Mouse (Mus musculus) ES-E14 (cell line): ENCODE data around the gene G3bp2. TPM values are rescaled to one million over a fixed set of nuclear protein-coding genes. Genes with fewer than 3 reads are reported as not detected.

Experiments
- DNase-seq: peaks from one replicate; pipeline ENCODE4 v3.0.0-alpha.2; 2013; ENCODE audit warnings: low read depth, low spot score
- H3K27ac ChIP-seq: 2 replicates; pipeline ENCODE4 v1.5.1; 2012; ENCODE audit warnings: low read depth, mild to moderate bottlenecking, low read length, moderate library complexity, mixed read lengths; ENCODE audit not compliant: poor library complexity, insufficient read depth, severe bottlenecking
- H3K36me3 ChIP-seq: 2 replicates; pipeline ENCODE4 v1.6.1; 2012; ENCODE audit warnings: mild to moderate bottlenecking, low read length, moderate library complexity, mixed read lengths; ENCODE audit not compliant: control insufficient read depth, poor library complexity, insufficient read depth, severe bottlenecking
- H3K4me1 ChIP-seq, 2 experiments: fragments of 150-350 bp in 1 of 2; sonication (generic) in 1 of 2; 2 replicates each; pipeline ENCODE4 v1.6.1; 2012; ENCODE audit warnings: low read length in 2 of 2, mild to moderate bottlenecking in 1 of 2, mixed read lengths in 1 of 2; ENCODE audit not compliant: control insufficient read depth in 2 of 2, insufficient read depth in 2 of 2, poor library complexity in 1 of 2
- H3K4me3 ChIP-seq, 2 experiments: fragments of 150-350 bp in 1 of 2; sonication (generic) in 1 of 2; 2 replicates each; pipeline ENCODE4 v1.5.1; 2012; ENCODE audit warnings: low read length in 2 of 2, low read depth in 1 of 2, mild to moderate bottlenecking in 1 of 2, mixed read lengths in 1 of 2; ENCODE audit not compliant: insufficient read depth in 1 of 2, poor library complexity in 1 of 2, severe bottlenecking in 1 of 2
- H3K9ac ChIP-seq: 2 replicates; pipeline ENCODE4 v1.6.1; 2012; ENCODE audit warnings: low read depth, mild to moderate bottlenecking, low read length, mixed read lengths; ENCODE audit not compliant: poor library complexity, insufficient read depth, severe bottlenecking
- H3K9me3 ChIP-seq: fragments of 150-350 bp; sonication (generic); 2 replicates; pipeline ENCODE4 v1.6.1; 2012; ENCODE audit warnings: low read depth, mild to moderate bottlenecking, low read length; ENCODE audit not compliant: control insufficient read depth, insufficient read depth
- CHD2 ChIP-seq: IDR thresholded peaks from 2 replicates; pipeline ENCODE4 v1.6.1; 2014; ENCODE audit warnings: mild to moderate bottlenecking, low read depth, low read length, inconsistent platforms
- HCFC1 ChIP-seq: IDR thresholded peaks from 2 replicates; pipeline ENCODE4 v1.6.1; 2012; ENCODE audit warnings: low read length, inconsistent platforms, borderline replicate concordance; ENCODE audit not compliant: insufficient read depth
- MAFK ChIP-seq: IDR thresholded peaks from 2 replicates; pipeline ENCODE4 v1.6.1; 2014; ENCODE audit warnings: mild to moderate bottlenecking, low read depth, low read length, inconsistent platforms; ENCODE audit not compliant: insufficient read depth
- ZC3H11A ChIP-seq: IDR thresholded peaks from 2 replicates; pipeline ENCODE4 v1.6.1; 2012; ENCODE audit warnings: low read depth, mild to moderate bottlenecking, inconsistent platforms, low read length, borderline replicate concordance
- ZNF384 ChIP-seq: IDR thresholded peaks from 2 replicates; pipeline ENCODE4 v1.6.1; 2012; ENCODE audit warnings: low read depth, low read length, inconsistent platforms
- in situ Hi-C, 2 experiments: fragments of 600-800 bp; cut with MboI; formaldehyde crosslinking; loops; one replicate each; pipeline ENCODE4 v1.15.1; 2025; ENCODE audit warnings: low sequenced_read_pairs in 2 of 2, inconsistent platforms in 1 of 2; ENCODE audit not compliant: unreplicated experiment in 2 of 2
- total RNA-seq: library from RNA; depleted of rRNA; stranded (reverse); fragments of 300-350 nt; gene quantifications from 2 replicates; pipeline ENCODE4 v1.2.3, GENCODE M21; 2012

The G3bp2 gene
- total RNA-seq, 1 experiment = 266 TPM

DNA sequence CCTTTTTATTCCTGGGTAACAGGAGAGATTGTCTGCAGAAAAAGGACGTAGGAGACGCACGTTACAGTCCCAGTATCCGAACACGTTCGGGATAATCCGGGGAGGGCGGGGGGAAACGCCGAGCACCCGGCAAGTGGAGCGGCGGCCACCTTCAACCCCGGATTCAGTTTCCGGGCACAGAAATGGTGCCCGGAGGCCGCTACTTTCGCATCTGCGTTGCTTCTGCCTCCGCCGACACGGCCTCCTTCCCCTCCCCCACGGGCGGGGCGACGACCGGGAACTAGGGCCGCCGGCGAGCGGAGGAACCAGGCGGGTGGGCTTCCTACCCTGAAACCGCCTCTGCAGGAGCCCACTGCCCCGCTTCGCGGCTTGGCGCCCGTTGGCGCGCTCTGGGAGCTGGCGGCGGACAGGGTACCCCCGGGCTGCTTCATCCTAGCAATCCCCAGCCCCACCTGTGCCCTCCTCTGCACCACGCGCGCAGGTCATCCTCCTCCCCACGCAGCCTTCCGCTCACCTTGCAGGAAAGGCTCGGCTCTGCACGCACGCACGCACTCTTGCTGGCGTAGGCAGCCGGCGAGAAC lies 608 bp downstream of the G3bp2 start:
- H3K4me1 ChIP-seq = peaks cover 4 to 14% of the 10 kb centered on the region in 2 experiments; a peak in 3 of 4 replicates
- no peak for DNase-seq
- TF ChIP-seq HCFC1 (no peak), ZC3H11A (no peak), MAFK (no peak), CHD2 (no peak), ZNF384 (no peak)
- H3K27ac ChIP-seq = peak overlapping the region; percentile 92
- in situ Hi-C loops = no loop called here
- H3K36me3 ChIP-seq = no peaks in the 10 kb centered on the region
- peak overlapping the region; percentile 91 to 94 for H3K4me3 ChIP-seq
- peak overlapping the region; percentile 88 for H3K9ac ChIP-seq
- H3K9me3 ChIP-seq = no peaks in the 10 kb centered on the region

DNA sequence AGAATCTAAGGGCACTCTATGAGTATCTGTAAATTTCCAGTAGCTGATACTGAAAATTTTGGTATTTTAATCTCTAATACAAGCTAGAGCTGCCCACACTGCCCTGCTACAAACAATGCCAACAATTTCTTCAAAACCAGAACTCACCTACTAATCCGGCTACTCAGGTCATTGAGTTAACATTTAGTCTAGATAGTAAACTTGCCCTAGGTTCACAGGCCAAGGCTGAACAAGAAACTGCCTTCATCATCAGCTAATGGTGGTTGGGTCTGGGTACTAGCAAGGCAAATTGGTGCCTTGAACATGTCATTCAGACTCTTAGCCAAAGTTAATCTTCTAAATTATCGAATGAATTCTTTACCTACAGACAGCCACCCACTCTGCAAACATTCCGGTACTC lies 2.2 kb downstream of the G3bp2 start:
- Histone ChIP-seq H3K27ac (no peak overlapping the region), H3K4me1 (peaks cover 4 to 14% of the 10 kb centered on the region in 2 experiments; a peak in 3 of 4 replicates), H3K9ac (peak overlapping the region; percentile 88; the same call in 1 of the 2 replicates), H3K9me3 (no peaks in the 10 kb centered on the region), H3K36me3 (no peaks in the 10 kb centered on the region; the same call in 1 of the 2 replicates), H3K4me3 (peak overlapping the region; percentile 91 to 94)
- TF ChIP-seq CHD2 (no peak), MAFK (no peak), ZC3H11A (no peak), HCFC1 (no peak), ZNF384 (no peak)
- in situ Hi-C loops = no loop called here
- no peak for DNase-seq

DNA sequence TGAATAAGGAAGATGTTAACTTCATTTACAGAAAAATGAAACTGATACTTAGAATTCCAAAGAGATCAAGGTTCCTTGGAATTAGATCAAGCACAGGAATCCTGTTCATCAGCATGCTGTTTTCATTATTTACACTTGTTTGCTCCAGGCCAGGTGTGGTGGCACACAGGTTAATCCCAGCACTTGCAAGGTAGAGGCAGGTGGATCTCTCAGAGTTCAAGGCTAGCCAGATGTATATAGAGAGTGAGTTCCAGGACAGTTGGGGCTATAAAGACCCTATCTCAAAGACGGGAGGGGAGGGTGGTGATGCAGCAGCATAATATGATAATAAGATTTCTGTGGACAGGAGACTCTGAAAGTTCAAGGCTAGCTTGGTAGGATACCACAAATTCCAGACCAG lies 3.1 kb downstream of the G3bp2 start:
- no peaks in the 10 kb centered on the region; the same call in 1 of the 2 replicates for H3K36me3 ChIP-seq
- no peak overlapping the region for H3K27ac ChIP-seq
- no peak overlapping the region; the same call in 1 of the 2 replicates for H3K9ac ChIP-seq
- no peak for DNase-seq
- in situ Hi-C loops = no loop called here
- no peak for TF ChIP-seq CHD2
- H3K9me3 ChIP-seq = no peaks in the 10 kb centered on the region
- H3K4me3 ChIP-seq = peak overlapping the region in 1 of 2 experiments; percentile 24; a peak in 2 of 4 replicates
- peaks cover 4 to 14% of the 10 kb centered on the region in 2 experiments; a peak in 3 of 4 replicates for H3K4me1 ChIP-seq

DNA sequence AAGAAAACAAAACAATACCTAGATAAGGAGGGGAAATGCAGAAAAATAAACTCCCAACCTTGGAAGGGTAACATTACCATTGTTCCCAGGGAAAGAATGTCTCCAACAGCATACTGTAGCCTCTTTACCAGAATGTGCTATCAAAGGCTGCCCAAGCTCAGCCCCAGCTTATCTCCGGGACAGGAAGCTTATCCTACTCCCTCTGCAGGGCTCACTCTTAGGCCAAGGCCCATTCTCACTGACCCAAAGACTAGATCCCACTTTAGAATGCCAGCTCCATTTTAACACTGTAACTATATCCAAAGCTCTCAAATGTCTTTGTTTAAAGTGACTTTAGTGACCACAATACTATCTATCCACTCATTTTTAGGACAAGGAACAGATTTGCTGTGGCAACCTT lies 4.2 kb downstream of the G3bp2 start:
- peak overlapping the region; percentile 45; the same call in 1 of the 2 replicates for H3K9ac ChIP-seq
- in situ Hi-C loops = no loop called here
- H3K4me1 ChIP-seq = peaks cover 2 to 10% of the 10 kb centered on the region in 2 experiments; a peak in 1 of 4 replicates
- no peak for TF ChIP-seq ZC3H11A
- TF ChIP-seq MAFK = no peak
- TF ChIP-seq ZNF384 = no peak
- no peak for TF ChIP-seq HCFC1
- no peak for TF ChIP-seq CHD2
- no peaks in the 10 kb centered on the region; the same call in 1 of the 2 replicates for H3K36me3 ChIP-seq
- no peak overlapping the region for H3K27ac ChIP-seq
- no peaks in the 10 kb centered on the region for H3K9me3 ChIP-seq
- peak overlapping the region in 1 of 2 experiments; percentile 31; a peak in 2 of 4 replicates for H3K4me3 ChIP-seq
- DNase-seq = no peak

DNA sequence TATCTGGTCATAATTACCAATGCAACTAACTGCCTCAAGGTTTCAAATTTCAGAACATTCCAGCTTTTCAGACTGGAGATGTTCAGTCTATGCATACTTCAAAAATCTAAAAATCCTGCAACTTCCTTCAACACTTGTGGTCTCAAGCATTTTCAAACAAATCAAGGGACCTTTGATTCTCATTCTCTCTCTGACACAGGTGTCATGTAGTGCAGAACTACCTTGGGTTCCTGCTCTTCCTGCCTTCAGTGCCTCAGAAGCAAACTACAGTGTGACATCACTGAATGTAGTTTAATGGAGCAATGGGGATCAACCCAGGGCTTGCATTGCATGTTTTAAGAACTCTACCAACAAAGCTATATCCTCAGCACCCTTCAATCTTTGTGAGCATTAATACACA lies 4.8 kb downstream of the G3bp2 start:
- H3K4me3 ChIP-seq = peak overlapping the region in 1 of 2 experiments; percentile 31; a peak in 1 of 4 replicates
- H3K36me3 ChIP-seq = no peaks in the 10 kb centered on the region; the same call in 1 of the 2 replicates
- no peak for TF ChIP-seq ZC3H11A
- no peak for TF ChIP-seq ZNF384
- no peak for TF ChIP-seq MAFK
- TF ChIP-seq HCFC1 = no peak
- no peak for TF ChIP-seq CHD2
- no peak for DNase-seq
- H3K9me3 ChIP-seq = no peaks in the 10 kb centered on the region
- no peak overlapping the region for H3K9ac ChIP-seq
- H3K27ac ChIP-seq = no peak overlapping the region
- in situ Hi-C loops = no loop called here
- H3K4me1 ChIP-seq = peaks cover 2 to 10% of the 10 kb centered on the region in 2 experiments; a peak in 1 of 4 replicates
